Mouse (Mus musculus): Measurements from ENCODE around the gene Fgl2.

- TF ChIP-seq POLR2A (IDR thresholded peaks at IDR 0.05; ENCODE audit: borderline replicate concordance, insufficient read depth, low read length) (no peak), CTCF (IDR thresholded peaks at IDR 0.05; ENCODE audit: borderline replicate concordance, insufficient read depth, low read depth, low read length) (no peak)
Measured at GRCm38 (mm10) chr5:21411261-21411666, 38.8 kb downstream of the Fgl2 start.

All from cerebellum, adult 2 months (tissue).